Mouse (Mus musculus): Measurements from ENCODE around the gene Plcd1. TPM values are rescaled to one million over a fixed set of nuclear protein-coding genes. Genes with fewer than 3 reads are reported as not detected.

The Plcd1 gene
- polyA plus RNA-seq (2017; shearing (Covaris generic)): 5.2 TPM

GRCm38 (mm10) chr9:119093419-119094295 is at the start of gene Plcd1:
Gene Plcd1, minus strand, starts transcription at chr9:119093502.

GRCm38 (mm10) chr9:119101992-119102782 is 8.9 kb upstream of the Plcd1 start, which contains the start of gene Dlec1:
Gene Dlec1, plus strand, starts transcription at chr9:119102478.

GRCm38 (mm10) chr9:119052154-119052944 is 41.0 kb downstream of the Plcd1 start, which contains the start of gene Vill:
Gene Vill, plus strand, starts transcription at chr9:119052778.

Other genes starting within 250 kb of the Plcd1 start
- gene Ctdspl, start 167.0 kb downstream of the Plcd1 start, polyA plus RNA-seq (2017; shearing (Covaris generic)): 0.54 TPM
- 28.4 TPM for gene Vill, start 40.7 kb downstream of the Plcd1 start, polyA plus RNA-seq (2017; shearing (Covaris generic))
- gene Dlec1, start 9.0 kb upstream of the Plcd1 start, polyA plus RNA-seq (2017; shearing (Covaris generic)): 0.33 TPM
- gene Acaa1b, start 63.6 kb upstream of the Plcd1 start, polyA plus RNA-seq (2017; shearing (Covaris generic)): 0.20 TPM
- not detected for gene Gm47289, start 65.7 kb upstream of the Plcd1 start, polyA plus RNA-seq (2017; shearing (Covaris generic))
- not detected for gene Slc22a13, start 115.6 kb upstream of the Plcd1 start, polyA plus RNA-seq (2017; shearing (Covaris generic))
- gene Oxsr1, start 228.9 kb upstream of the Plcd1 start, polyA plus RNA-seq (2017; shearing (Covaris generic)): 8.2 TPM
- gene Acaa1a, start 246.2 kb upstream of the Plcd1 start, polyA plus RNA-seq (2017; shearing (Covaris generic)): 64.4 TPM
- gene Myd88, start 247.9 kb upstream of the Plcd1 start, polyA plus RNA-seq (2017; shearing (Covaris generic)): 106 TPM

Measured in activated CD4-positive, CD25-positive, alpha-beta regulatory T cell, adult 9 weeks (primary cell).